Mouse (Mus musculus): ENCODE data around the gene Rtkn. TPM values are rescaled to one million over a fixed set of nuclear protein-coding genes. Genes with fewer than 3 reads are reported as not detected.

The Rtkn gene
- total RNA-seq (2012; rRNA removed): 5.2 and 5.4 TPM in 2 replicates
- polyA plus RNA-seq (2012; ENCODE audit: insufficient read depth in 1 of 2, insufficient read length in 2 of 2, low read depth in 1 of 2, low replicate concordance in 2 of 2, missing spikeins in 1 of 2): 1 to 10 TPM in 1 of 2 experiments, not detected in 1; 8.3 TPM

- H3K36me3 ChIP-seq (ENCODE audit: control insufficient read depth in 1 of 2, insufficient read depth in 2 of 2, low read length in 2 of 2): no peaks in the 10 kb centered on the region; a peak in 1 of 4 replicates
- H3K4me3 ChIP-seq (ENCODE audit: control insufficient read depth in 1 of 2, insufficient read depth in 1 of 2, low read depth in 2 of 2, low read length in 2 of 2): no peak within 1 kb of the TSS
- H3K27me3 ChIP-seq (ENCODE audit: control insufficient read depth in 1 of 2, insufficient read depth in 2 of 2, low read length in 2 of 2): no peaks in the 10 kb centered on the region
- no peaks in the 10 kb centered on the region for H3K9me3 ChIP-seq (replicated peaks; ENCODE audit: insufficient read depth, low read length)
- TF ChIP-seq USF1 (IDR thresholded peaks at IDR 0.05; ENCODE audit: low read depth, low read length) (no peak), CHD1 (IDR thresholded peaks at IDR 0.05; ENCODE audit: low read depth, low read length) (no peak), ETS1 (IDR thresholded peaks at IDR 0.05; ENCODE audit: low read depth, low read length) (no peak)
- no peak within 1 kb of the TSS for H3K27ac ChIP-seq (ENCODE audit: control insufficient read depth, low read depth, low read length)
- peaks cover 6% of the 10 kb centered on the region; the same call in 1 of the 2 replicates for H3K79me2 ChIP-seq (ENCODE audit: control insufficient read depth, insufficient read depth, low read length, poor library complexity)
- H3K4me1 ChIP-seq (ENCODE audit: control insufficient read depth in 1 of 2, insufficient read depth in 2 of 2, low read length in 2 of 2): peaks cover 0 to 18% of the 10 kb centered on the region in 2 experiments; a peak in 3 of 4 replicates
- no peak for DNase-seq (ENCODE audit: low read depth, low spot score)
- H3K9ac ChIP-seq (ENCODE audit: control insufficient read depth, low read depth, low read length, poor library complexity, severe bottlenecking): no peak within 1 kb of the TSS
Observed at GRCm38 (mm10) chr6:83134951-83135513, at the start of gene Rtkn. Gene Rtkn (plus strand): TSS chr6:83135463.

GRCm38 (mm10) chr6:83086121-83087035, 48.9 kb upstream of the Rtkn start, which contains the start of gene Lbx2:
Gene Lbx2 (plus strand): TSS chr6:83086367.
- Histone ChIP-seq H3K27ac (ENCODE audit: control insufficient read depth, low read depth, low read length) (no peak within 1 kb of the TSS), H3K9me3 (replicated peaks; ENCODE audit: insufficient read depth, low read length) (no peaks in the 10 kb centered on the region), H3K9ac (ENCODE audit: control insufficient read depth, low read depth, low read length, poor library complexity, severe bottlenecking) (no peak within 1 kb of the TSS), H3K4me1 (ENCODE audit: control insufficient read depth in 1 of 2, insufficient read depth in 2 of 2, low read length in 2 of 2) (no peaks in the 10 kb centered on the region), H3K4me3 (ENCODE audit: control insufficient read depth in 1 of 2, insufficient read depth in 1 of 2, low read depth in 2 of 2, low read length in 2 of 2) (no peak within 1 kb of the TSS), H3K36me3 (ENCODE audit: control insufficient read depth in 1 of 2, insufficient read depth in 2 of 2, low read length in 2 of 2) (no peaks in the 10 kb centered on the region), H3K79me2 (ENCODE audit: control insufficient read depth, insufficient read depth, low read length, poor library complexity) (no peaks in the 10 kb centered on the region), H3K27me3 (ENCODE audit: control insufficient read depth in 1 of 2, insufficient read depth in 2 of 2, low read length in 2 of 2) (peaks cover 2 to 4% of the 10 kb centered on the region in 2 experiments; a peak in 2 of 4 replicates)
- no peak for DNase-seq (ENCODE audit: low read depth, low spot score)
- no peak for TF ChIP-seq MAZ (IDR thresholded peaks at IDR 0.05; ENCODE audit: low read depth, low read length)
- no peak for TF ChIP-seq ETS1 (IDR thresholded peaks at IDR 0.05; ENCODE audit: low read depth, low read length)
- no peak for TF ChIP-seq BHLHE40 (IDR thresholded peaks at IDR 0.05; ENCODE audit: borderline replicate concordance, low read depth, low read length)
- TF ChIP-seq CHD1 (IDR thresholded peaks at IDR 0.05; ENCODE audit: low read depth, low read length): no peak
- TF ChIP-seq POLR2AphosphoS5 (IDR thresholded peaks at IDR 0.05; ENCODE audit: borderline replicate concordance, low read depth, low read length): no peak
- TF ChIP-seq SIN3A (IDR thresholded peaks at IDR 0.05; ENCODE audit: low read length): no peak

GRCm38 (mm10) chr6:83087205-83087925, 47.9 kb upstream of the Rtkn start:
- H3K4me3 ChIP-seq (ENCODE audit: control insufficient read depth in 1 of 2, insufficient read depth in 1 of 2, low read depth in 2 of 2, low read length in 2 of 2): no peak overlapping the region
- no peaks in the 10 kb centered on the region for H3K79me2 ChIP-seq (ENCODE audit: control insufficient read depth, insufficient read depth, low read length, poor library complexity)
- H3K9ac ChIP-seq (ENCODE audit: control insufficient read depth, low read depth, low read length, poor library complexity, severe bottlenecking): no peak overlapping the region

More at GRCm38 (mm10) chr6:83087205-83087925, 47.9 kb upstream of the Rtkn start:
- DNase-seq (ENCODE audit: low read depth, low spot score): no peak
- Histone ChIP-seq H3K9me3 (replicated peaks; ENCODE audit: insufficient read depth, low read length) (no peaks in the 10 kb centered on the region), H3K27me3 (ENCODE audit: control insufficient read depth in 1 of 2, insufficient read depth in 2 of 2, low read length in 2 of 2) (peaks cover 2 to 4% of the 10 kb centered on the region in 2 experiments; a peak in 2 of 4 replicates), H3K4me1 (ENCODE audit: control insufficient read depth in 1 of 2, insufficient read depth in 2 of 2, low read length in 2 of 2) (no peaks in the 10 kb centered on the region), H3K27ac (ENCODE audit: control insufficient read depth, low read depth, low read length) (no peak overlapping the region), H3K36me3 (ENCODE audit: control insufficient read depth in 1 of 2, insufficient read depth in 2 of 2, low read length in 2 of 2) (no peaks in the 10 kb centered on the region)
- TF ChIP-seq TBP (IDR thresholded peaks at IDR 0.05; ENCODE audit: low read depth, low read length) (no peak), NELFE (IDR thresholded peaks at IDR 0.05; ENCODE audit: low read depth, low read length) (no peak), SIN3A (IDR thresholded peaks at IDR 0.05; ENCODE audit: low read length) (no peak), EP300 (IDR thresholded peaks at IDR 0.05; ENCODE audit: low read depth in 1 of 2, low read length in 2 of 2) (no peak), ZC3H11A (IDR thresholded peaks at IDR 0.05; ENCODE audit: low read depth, low read length) (no peak), NRF1 (IDR thresholded peaks at IDR 0.05; ENCODE audit: insufficient read depth, low read depth, low read length, poor library complexity, severe bottlenecking) (no peak), MEF2A (IDR thresholded peaks at IDR 0.05; ENCODE audit: extremely low read depth, insufficient replicate concordance, low read depth, low read length, poor library complexity, severe bottlenecking) (no peak), ELF1 (IDR thresholded peaks at IDR 0.05; ENCODE audit: low read depth, low read length) (no peak), ZMIZ1 (IDR thresholded peaks at IDR 0.05; ENCODE audit: low read depth, low read length) (no peak)

Data from MEL (cell line).